Mouse (Mus musculus): ENCODE data around the gene Gm20431. TPM values are rescaled to one million over a fixed set of nuclear protein-coding genes. Genes with fewer than 3 reads are reported as not detected.
A peak's percentile ranks its signal among the peaks of the same experiment; 100 is the strongest.

The Gm20431 gene
- polyA plus RNA-seq, 1 experiment from 2014 or later: 8.4 TPM

GRCm38 (mm10) chr2:167599195-167599594 lies 62.1 kb downstream of the Gm20431 start:
- DNase-seq (ENCODE audit: low spot score) (no peak), ATAC-seq (ENCODE audit: low FRiP score) (no peak)
- Histone ChIP-seq H3K4me3 (ENCODE audit: low read depth, low read length) (no peak overlapping the region), H3K36me3 (ENCODE audit: control insufficient read depth, insufficient read depth, low read length) (no peaks in the 10 kb centered on the region), H3K9me3 (ENCODE audit: control insufficient read depth, low read length) (no peaks in the 10 kb centered on the region), H3K4me1 (replicated peaks; ENCODE audit: control insufficient read depth, insufficient read depth, low read length) (peaks cover 11% of the 10 kb centered on the region), H3K4me2 (replicated peaks; ENCODE audit: low read depth, low read length) (no peak overlapping the region), H3K27me3 (ENCODE audit: control insufficient read depth, insufficient read depth, low read length) (0 out of 2 replicates have a peak, but pooled peaks cover 3% of the 10 kb centered on the region), H3K9ac (ENCODE audit: low read depth, low read length) (no peak overlapping the region), H3K27ac (ENCODE audit: low read depth, low read length) (no peak overlapping the region)
- WGBS: 67% methylated on average over 5 of the region's 5 CpGs

- peak; percentile 25; the same call in 1 of the 2 replicates for ATAC-seq (ENCODE audit: low FRiP score)
- H3K4me1 ChIP-seq (replicated peaks; ENCODE audit: control insufficient read depth, insufficient read depth, low read length): peaks cover 11% of the 10 kb centered on the region
- peak overlapping the region; percentile 16; the same call in 1 of the 2 replicates for H3K9ac ChIP-seq (ENCODE audit: low read depth, low read length)
- peak; percentile 68 for DNase-seq (ENCODE audit: low spot score)
- 29% methylated on average over 30 of the region's 40 CpGs for WGBS
- H3K4me2 ChIP-seq (replicated peaks; ENCODE audit: low read depth, low read length): peak overlapping the region; percentile 41
- H3K36me3 ChIP-seq (ENCODE audit: control insufficient read depth, insufficient read depth, low read length): no peaks in the 10 kb centered on the region
- peak overlapping the region; percentile 60; the same call in 1 of the 2 replicates for H3K27ac ChIP-seq (ENCODE audit: low read depth, low read length)
- 0 out of 2 replicates have a peak, but pooled peaks cover 3% of the 10 kb centered on the region for H3K27me3 ChIP-seq (ENCODE audit: control insufficient read depth, insufficient read depth, low read length)
- H3K4me3 ChIP-seq (ENCODE audit: low read depth, low read length): no peak overlapping the region
- no peaks in the 10 kb centered on the region for H3K9me3 ChIP-seq (ENCODE audit: control insufficient read depth, low read length)
These were observed 63.7 kb downstream of the Gm20431 start for GRCm38 (mm10) chr2:167597492-167598186.

- peak; percentile 48 for ATAC-seq (ENCODE audit: low FRiP score)
- 0 out of 2 replicates have a peak, but pooled peaks cover 3% of the 10 kb centered on the region for H3K27me3 ChIP-seq (ENCODE audit: control insufficient read depth, insufficient read depth, low read length)
- peak overlapping the region; percentile 16; the same call in 1 of the 2 replicates for H3K9ac ChIP-seq (ENCODE audit: low read depth, low read length)
- peaks cover 11% of the 10 kb centered on the region for H3K4me1 ChIP-seq (replicated peaks; ENCODE audit: control insufficient read depth, insufficient read depth, low read length)
- peak overlapping the region; percentile 60; the same call in 1 of the 2 replicates for H3K27ac ChIP-seq (ENCODE audit: low read depth, low read length)
- no peaks in the 10 kb centered on the region for H3K36me3 ChIP-seq (ENCODE audit: control insufficient read depth, insufficient read depth, low read length)
- H3K9me3 ChIP-seq (ENCODE audit: control insufficient read depth, low read length): no peaks in the 10 kb centered on the region
- no peak overlapping the region for H3K4me3 ChIP-seq (ENCODE audit: low read depth, low read length)
- WGBS: 32% methylated on average over 20 of the region's 27 CpGs
- H3K4me2 ChIP-seq (replicated peaks; ENCODE audit: low read depth, low read length): peak overlapping the region; percentile 41
- DNase-seq (ENCODE audit: low spot score): peak; percentile 28
These were observed 64.4 kb downstream of the Gm20431 start for GRCm38 (mm10) chr2:167596726-167597491.

DNA sequence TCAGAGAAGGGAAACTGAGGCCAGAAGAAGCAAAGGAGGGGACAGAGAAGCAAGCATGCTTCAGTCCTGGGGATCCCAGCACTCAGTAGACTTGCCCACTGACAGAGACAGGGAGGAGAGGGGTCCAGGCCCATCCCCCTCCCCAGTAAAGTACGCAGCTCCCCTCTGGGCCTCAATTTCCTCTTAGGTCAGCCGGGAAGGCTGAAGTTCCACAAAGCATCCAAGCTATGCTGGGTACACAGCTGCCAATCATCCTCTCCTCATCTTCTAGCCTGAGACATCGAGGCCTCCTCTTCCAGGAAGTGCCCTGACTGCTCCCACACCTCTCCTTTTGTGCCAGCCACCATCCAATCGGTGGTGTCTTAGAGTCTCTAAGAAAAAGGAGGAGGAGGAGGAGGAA lies 65.0 kb downstream of the Gm20431 start:
- 36% methylated on average over 3 of the region's 4 CpGs for WGBS
- 0 out of 2 replicates have a peak, but pooled peaks cover 3% of the 10 kb centered on the region for H3K27me3 ChIP-seq (ENCODE audit: control insufficient read depth, insufficient read depth, low read length)
- DNase-seq (ENCODE audit: low spot score) (peak; percentile 31), ATAC-seq (ENCODE audit: low FRiP score) (no peak)
- H3K27ac ChIP-seq (ENCODE audit: low read depth, low read length): peak overlapping the region; percentile 30; the same call in 1 of the 2 replicates
- no peaks in the 10 kb centered on the region for H3K9me3 ChIP-seq (ENCODE audit: control insufficient read depth, low read length)
- peaks cover 11% of the 10 kb centered on the region for H3K4me1 ChIP-seq (replicated peaks; ENCODE audit: control insufficient read depth, insufficient read depth, low read length)
- H3K4me2 ChIP-seq (replicated peaks; ENCODE audit: low read depth, low read length): no peak overlapping the region
- no peak overlapping the region for H3K4me3 ChIP-seq (ENCODE audit: low read depth, low read length)
- H3K9ac ChIP-seq (ENCODE audit: low read depth, low read length): no peak overlapping the region
- H3K36me3 ChIP-seq (ENCODE audit: control insufficient read depth, insufficient read depth, low read length): no peaks in the 10 kb centered on the region

DNA sequence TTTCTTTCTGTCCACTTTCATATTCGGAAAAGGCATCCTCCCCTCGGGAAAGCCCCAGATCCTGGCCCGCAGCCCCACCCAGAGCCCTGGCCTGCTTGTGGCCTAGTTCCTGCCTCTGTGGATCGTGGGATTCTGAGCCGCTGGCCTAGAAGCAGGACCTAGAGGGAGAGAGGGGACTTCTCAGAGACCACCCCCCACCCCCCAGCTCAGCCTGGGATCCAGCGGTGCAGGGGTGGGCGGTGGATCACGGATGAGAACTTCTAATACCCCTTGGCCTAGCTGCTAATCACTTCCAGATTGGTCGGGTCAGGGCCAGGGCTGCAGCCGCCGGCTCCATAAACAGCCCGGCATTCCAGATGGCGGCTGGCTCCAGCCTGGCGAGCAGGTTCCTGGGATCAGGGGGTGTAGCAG lies 65.5 kb downstream of the Gm20431 start:
- 44% methylated on average over 14 of the region's 14 CpGs for WGBS
- Histone ChIP-seq H3K4me2 (replicated peaks; ENCODE audit: low read depth, low read length) (no peak overlapping the region), H3K27me3 (ENCODE audit: control insufficient read depth, insufficient read depth, low read length) (0 out of 2 replicates have a peak, but pooled peaks cover 3% of the 10 kb centered on the region), H3K4me1 (replicated peaks; ENCODE audit: control insufficient read depth, insufficient read depth, low read length) (peaks cover 11% of the 10 kb centered on the region), H3K36me3 (ENCODE audit: control insufficient read depth, insufficient read depth, low read length) (no peaks in the 10 kb centered on the region), H3K4me3 (ENCODE audit: low read depth, low read length) (no peak overlapping the region), H3K9ac (ENCODE audit: low read depth, low read length) (no peak overlapping the region), H3K9me3 (ENCODE audit: control insufficient read depth, low read length) (no peaks in the 10 kb centered on the region), H3K27ac (ENCODE audit: low read depth, low read length) (peak overlapping the region; percentile 30; the same call in 1 of the 2 replicates)
- DNase-seq (ENCODE audit: low spot score) (peak; percentile 64), ATAC-seq (ENCODE audit: low FRiP score) (no peak)

- DNase-seq (ENCODE audit: low spot score): no peak
- Histone ChIP-seq H3K4me2 (replicated peaks; ENCODE audit: low read depth, low read length) (no peak overlapping the region), H3K4me3 (ENCODE audit: low read depth, low read length) (no peak overlapping the region), H3K9ac (ENCODE audit: low read depth, low read length) (no peak overlapping the region), H3K27ac (ENCODE audit: low read depth, low read length) (no peak overlapping the region), H3K27me3 (ENCODE audit: control insufficient read depth, insufficient read depth, low read length) (0 out of 2 replicates have a peak, but pooled peaks cover 3% of the 10 kb centered on the region), H3K4me1 (replicated peaks; ENCODE audit: control insufficient read depth, insufficient read depth, low read length) (peaks cover 11% of the 10 kb centered on the region), H3K9me3 (ENCODE audit: control insufficient read depth, low read length) (no peaks in the 10 kb centered on the region), H3K36me3 (ENCODE audit: control insufficient read depth, insufficient read depth, low read length) (no peaks in the 10 kb centered on the region)
- no peak for ATAC-seq (ENCODE audit: low FRiP score)
- WGBS: 32% methylated on average over 10 of the region's 10 CpGs
These were observed 66.8 kb downstream of the Gm20431 start for GRCm38 (mm10) chr2:167594444-167594934.

DNA sequence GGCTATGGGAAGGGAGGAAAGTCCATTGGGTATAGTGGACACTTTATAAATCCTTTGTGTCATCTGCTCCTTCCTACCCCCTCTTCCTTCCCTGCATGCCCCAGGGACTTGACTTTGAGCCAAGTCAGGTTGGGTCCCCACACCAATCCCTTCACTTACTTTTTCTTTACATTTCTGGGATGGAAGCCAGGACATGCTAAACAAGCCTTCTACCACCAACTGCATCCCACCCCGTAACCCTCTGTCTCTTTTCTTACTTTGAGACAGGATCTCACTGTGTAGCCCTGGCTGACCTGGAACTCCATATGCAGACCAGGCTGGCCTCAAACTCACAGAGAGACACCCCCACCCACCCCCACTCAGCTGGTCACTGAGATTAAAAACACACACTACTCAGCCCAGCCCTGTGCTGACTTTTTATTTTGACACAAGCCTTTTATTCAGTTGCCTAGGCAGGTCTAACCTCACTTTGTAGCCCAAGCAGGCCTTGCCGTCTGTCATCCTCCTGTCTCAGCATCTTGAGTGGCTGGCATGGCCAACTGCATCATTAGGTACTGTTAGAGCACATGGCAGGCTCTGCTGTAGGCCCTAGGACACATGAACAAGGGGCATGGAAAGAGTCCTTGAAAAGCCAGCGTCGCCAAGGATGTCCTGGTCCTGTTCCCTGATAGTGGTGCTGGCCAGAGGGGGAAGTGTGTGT lies 67.6 kb downstream of the Gm20431 start:
- 84% methylated on average over 4 of the region's 4 CpGs for WGBS
- no peaks in the 10 kb centered on the region for H3K36me3 ChIP-seq (ENCODE audit: control insufficient read depth, insufficient read depth, low read length)
- H3K27me3 ChIP-seq (ENCODE audit: control insufficient read depth, insufficient read depth, low read length): 0 out of 2 replicates have a peak, but pooled peaks cover 3% of the 10 kb centered on the region
- no peaks in the 10 kb centered on the region for H3K9me3 ChIP-seq (ENCODE audit: control insufficient read depth, low read length)
- H3K9ac ChIP-seq (ENCODE audit: low read depth, low read length): no peak overlapping the region
- no peak overlapping the region for H3K27ac ChIP-seq (ENCODE audit: low read depth, low read length)
- ATAC-seq (ENCODE audit: low FRiP score) (no peak), DNase-seq (ENCODE audit: low spot score) (no peak)
- peaks cover 15% of the 10 kb centered on the region for H3K4me1 ChIP-seq (replicated peaks; ENCODE audit: control insufficient read depth, insufficient read depth, low read length)
- H3K4me2 ChIP-seq (replicated peaks; ENCODE audit: low read depth, low read length): no peak overlapping the region
- no peak overlapping the region for H3K4me3 ChIP-seq (ENCODE audit: low read depth, low read length)
